Mouse (Mus musculus) olfactory bulb, adult 2 months (tissue): ENCODE results near the gene Fto.

Source experiments
- CTCF ChIP-seq: fragments of 200-500 bp; IDR thresholded peaks from 2 replicates; pipeline ENCODE4 v1.5.1; 2012; ENCODE audit warnings: low read depth, mild to moderate bottlenecking, low read length, moderate library complexity; ENCODE audit not compliant: insufficient read depth
- POLR2A ChIP-seq: fragments of 200-500 bp; IDR thresholded peaks from 2 replicates; pipeline ENCODE4 v1.6.1; 2012; ENCODE audit warnings: mild to moderate bottlenecking, low read depth, low read length, moderate library complexity; ENCODE audit not compliant: insufficient read depth

DNA sequence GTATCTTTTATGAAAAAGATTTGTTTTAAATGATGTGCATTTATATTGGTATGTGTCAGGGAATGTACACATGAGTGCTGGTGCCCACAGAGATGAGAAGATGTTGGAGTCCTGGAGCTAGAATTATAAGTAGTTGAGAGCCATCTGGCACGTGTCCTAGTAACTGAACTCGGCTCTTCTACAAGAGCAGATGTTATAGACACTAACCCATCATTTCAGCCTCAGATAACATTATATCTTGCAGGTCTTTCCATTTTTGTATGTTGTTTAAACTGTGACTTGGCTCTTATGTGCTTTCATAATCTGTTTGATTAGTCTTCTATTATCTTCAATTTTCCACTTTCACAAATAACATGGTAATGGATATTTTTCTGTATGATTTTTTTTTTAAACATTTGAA is 186.0 kb downstream of the Fto start:
- no peak for TF ChIP-seq CTCF
- TF ChIP-seq POLR2A, result no peak
